ENCODE assay signal across 9 mouse cellular contexts in genomic region chr3:103438791-103439354, GRCm38 (mm10).
A peak's percentile ranks its signal among the peaks of the same experiment; 100 is the strongest.
DNase-seq lines count a peak whose midpoint lies in the region; ATAC-seq and TF ChIP-seq lines count a peak whose summit lies in the region.
"Had no signal": no experiment of that assay in that cellular context is flagged by ENCODE, and none has a peak within 500 bp of the region (broad histone marks: within the 10 kb centered on the region; RNA-seq: fewer than 3 reads in every experiment).

No protein-coding gene starts in this region.

- no peak overlapping the region for H3K4me3 ChIP-seq in hindbrain, embryonic 13.5 days
- H3K4me3 ChIP-seq in liver, postnatal 0 days (ENCODE audit: low read depth, low read length), result no peak overlapping the region
- H3K4me3 ChIP-seq in neural tube, embryonic 15.5 days (replicated peaks), result no peak overlapping the region
- H3K4me3 ChIP-seq: embryonic facial prominence, embryonic 13.5 days had no signal

- H3K4me1 ChIP-seq in hindbrain, embryonic 13.5 days (replicated peaks), result no peaks in the 10 kb centered on the region
- H3K4me1 ChIP-seq in liver, postnatal 0 days (ENCODE audit: insufficient read depth), result peaks cover 9% of the 10 kb centered on the region
- 0 out of 2 replicates have a peak, but pooled peaks cover 3% of the 10 kb centered on the region for H3K4me1 ChIP-seq in neural tube, embryonic 15.5 days
- H3K4me1 ChIP-seq: embryonic facial prominence, embryonic 13.5 days had no signal

- H3K9ac ChIP-seq in hindbrain, embryonic 13.5 days, result no peak overlapping the region
- H3K9ac ChIP-seq in liver, postnatal 0 days (replicated peaks), result no peak overlapping the region
- H3K9ac ChIP-seq in neural tube, embryonic 15.5 days (replicated peaks), result no peak overlapping the region
- H3K9ac ChIP-seq: embryonic facial prominence, embryonic 13.5 days had no signal

- no peak for TF ChIP-seq EP300 in liver, postnatal 0 days (IDR thresholded peaks at IDR 0.05; ENCODE audit: low read depth)

- WGBS in hindbrain, embryonic 13.5 days, result 42% methylated on average over 12 of the region's 12 CpGs
- WGBS in liver, postnatal 0 days (ENCODE audit: insufficient replicate concordance), result 48% methylated on average over 12 of the region's 12 CpGs
- 47% methylated on average over 12 of the region's 12 CpGs for WGBS in neural tube, embryonic 15.5 days

- no peaks in the 10 kb centered on the region for H3K36me3 ChIP-seq in hindbrain, embryonic 13.5 days
- no peaks in the 10 kb centered on the region for H3K36me3 ChIP-seq in liver, postnatal 0 days (replicated peaks; ENCODE audit: insufficient read depth, low read length)
- H3K36me3 ChIP-seq in neural tube, embryonic 15.5 days, result no peaks in the 10 kb centered on the region
- H3K36me3 ChIP-seq: embryonic facial prominence, embryonic 13.5 days had no signal

- peak; percentile 61 for TF ChIP-seq CTCF in liver, postnatal 0 days (IDR thresholded peaks at IDR 0.05; ENCODE audit: low read depth)

- no peaks in the 10 kb centered on the region for H3K9me3 ChIP-seq in hindbrain, embryonic 13.5 days
- no peaks in the 10 kb centered on the region for H3K9me3 ChIP-seq in liver, postnatal 0 days (ENCODE audit: low read length)
- no peaks in the 10 kb centered on the region for H3K9me3 ChIP-seq in neural tube, embryonic 15.5 days (replicated peaks)
- H3K9me3 ChIP-seq: embryonic facial prominence, embryonic 13.5 days had no signal

- H3K27ac ChIP-seq in hindbrain, embryonic 13.5 days, result no peak overlapping the region
- H3K27ac ChIP-seq in liver, postnatal 0 days (ENCODE audit: low read depth), result no peak overlapping the region
- H3K27ac ChIP-seq in neural tube, embryonic 15.5 days (replicated peaks), result no peak overlapping the region
- H3K27ac ChIP-seq: embryonic facial prominence, embryonic 13.5 days had no signal

- DNase-seq in ovary, postnatal 36 days (ENCODE audit: low spot score), result peak; percentile 56
- DNase-seq in ovary, postnatal 10 days (ENCODE audit: low spot score), result no peak
- peak; percentile 68 for DNase-seq in adrenal gland, postnatal 25 days
- DNase-seq in fibroblast of lung, adult 2 months (ENCODE audit: low read depth), result peak; percentile 29
- peak; percentile 56 for DNase-seq in liver, postnatal 0 days
- DNase-seq in thymus, postnatal 4 days, result peak; percentile 83

- H3K27me3 ChIP-seq in hindbrain, embryonic 13.5 days, result no peaks in the 10 kb centered on the region
- no peaks in the 10 kb centered on the region for H3K27me3 ChIP-seq in liver, postnatal 0 days (ENCODE audit: insufficient read depth, low read length)
- no peaks in the 10 kb centered on the region for H3K27me3 ChIP-seq in neural tube, embryonic 15.5 days (replicated peaks)
- H3K27me3 ChIP-seq: embryonic facial prominence, embryonic 13.5 days had no signal

- peak; percentile 46; the same call in 1 of the 2 replicates for ATAC-seq in hindbrain, embryonic 13.5 days (ENCODE audit: low FRiP score)
- no peak for ATAC-seq in liver, postnatal 0 days
- peak; percentile 55; the same call in 1 of the 2 replicates for ATAC-seq in neural tube, embryonic 15.5 days (ENCODE audit: low FRiP score)

- H3K4me2 ChIP-seq in hindbrain, embryonic 13.5 days, result no peak overlapping the region
- H3K4me2 ChIP-seq in liver, postnatal 0 days (ENCODE audit: low read depth, low read length), result no peak overlapping the region
- H3K4me2 ChIP-seq in neural tube, embryonic 15.5 days, result no peak overlapping the region
- H3K4me2 ChIP-seq: embryonic facial prominence, embryonic 13.5 days had no signal
